Mouse (Mus musculus) telencephalon, adult 2 months (tissue): ENCODE measurements around the gene Dupd1.

Experiments
- DNase-seq: peaks from one replicate; pipeline ENCODE4 v3.0.0-alpha.2; 2011; ENCODE audit warnings: low read depth, low spot score

Gene Dupd1

DNA sequence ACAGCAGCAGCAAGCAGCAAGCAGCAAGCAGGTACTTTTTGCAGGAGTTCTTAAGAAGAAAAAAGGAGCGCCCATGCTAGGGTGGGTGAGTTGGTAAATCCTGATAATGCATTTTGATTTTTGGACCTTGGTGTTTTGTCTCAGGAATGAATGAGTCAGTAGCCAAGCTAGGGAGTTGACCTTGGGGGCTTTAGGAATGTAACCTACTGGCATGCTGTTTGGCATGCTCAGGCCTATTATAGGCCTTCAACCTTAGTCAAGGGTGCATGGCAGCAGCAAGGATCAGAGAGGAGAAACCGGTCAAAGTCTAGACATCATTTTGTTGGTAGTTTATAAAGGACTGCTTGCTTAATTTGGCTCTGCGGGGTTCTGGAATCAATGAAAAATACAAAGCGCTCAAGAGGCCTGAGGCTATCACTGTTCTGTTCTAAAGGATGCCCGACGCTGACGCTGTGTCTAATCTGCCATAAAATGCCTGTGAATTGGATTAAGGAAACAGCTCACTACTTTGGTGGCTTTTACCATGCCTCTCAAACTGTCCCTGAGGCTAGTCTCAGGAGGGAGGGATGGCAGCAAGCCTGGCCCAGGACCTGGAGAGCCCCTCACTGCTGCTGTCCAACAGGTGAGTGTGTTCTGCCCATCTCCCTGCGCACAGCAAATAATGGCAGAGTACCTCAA, 7.8 kb upstream of the Dupd1 start:
- no peak for DNase-seq

DNA sequence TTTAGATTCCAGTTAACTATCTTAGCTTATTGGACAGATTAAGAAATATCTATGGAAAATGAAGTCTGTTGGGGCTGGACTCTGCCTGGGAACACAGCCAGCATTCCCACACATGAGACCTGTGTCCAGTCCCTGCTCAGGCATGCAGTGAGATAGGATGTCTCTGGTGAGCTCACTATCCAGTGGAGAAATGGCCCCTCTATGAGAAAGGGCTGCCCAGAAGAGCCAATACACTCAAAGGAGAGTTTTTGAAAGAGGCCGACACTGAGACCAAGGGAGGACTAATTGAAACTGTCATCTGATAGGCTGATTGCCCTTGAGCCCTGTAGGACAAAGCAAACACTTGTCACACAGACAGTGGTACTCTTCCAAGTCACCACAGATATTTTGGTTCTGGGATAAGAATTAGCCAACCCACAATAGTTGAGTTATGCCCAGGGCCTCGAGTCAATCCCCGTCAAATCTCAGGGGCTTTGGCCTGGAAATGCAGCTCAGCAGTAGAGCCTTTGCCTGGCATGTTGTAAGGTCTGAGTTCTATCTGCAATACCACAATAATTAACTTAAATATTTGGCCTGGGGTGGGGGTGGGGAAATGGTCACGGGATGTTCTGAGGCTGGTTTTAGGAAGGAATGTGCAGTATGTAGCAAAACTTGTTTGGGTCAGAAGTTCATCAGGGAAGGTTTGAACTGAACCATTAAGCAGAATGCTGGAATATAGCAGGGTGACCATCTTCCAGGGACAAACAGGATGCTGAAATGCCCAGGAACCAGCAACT, 6.2 kb upstream of the Dupd1 start:
- no peak for DNase-seq

DNA sequence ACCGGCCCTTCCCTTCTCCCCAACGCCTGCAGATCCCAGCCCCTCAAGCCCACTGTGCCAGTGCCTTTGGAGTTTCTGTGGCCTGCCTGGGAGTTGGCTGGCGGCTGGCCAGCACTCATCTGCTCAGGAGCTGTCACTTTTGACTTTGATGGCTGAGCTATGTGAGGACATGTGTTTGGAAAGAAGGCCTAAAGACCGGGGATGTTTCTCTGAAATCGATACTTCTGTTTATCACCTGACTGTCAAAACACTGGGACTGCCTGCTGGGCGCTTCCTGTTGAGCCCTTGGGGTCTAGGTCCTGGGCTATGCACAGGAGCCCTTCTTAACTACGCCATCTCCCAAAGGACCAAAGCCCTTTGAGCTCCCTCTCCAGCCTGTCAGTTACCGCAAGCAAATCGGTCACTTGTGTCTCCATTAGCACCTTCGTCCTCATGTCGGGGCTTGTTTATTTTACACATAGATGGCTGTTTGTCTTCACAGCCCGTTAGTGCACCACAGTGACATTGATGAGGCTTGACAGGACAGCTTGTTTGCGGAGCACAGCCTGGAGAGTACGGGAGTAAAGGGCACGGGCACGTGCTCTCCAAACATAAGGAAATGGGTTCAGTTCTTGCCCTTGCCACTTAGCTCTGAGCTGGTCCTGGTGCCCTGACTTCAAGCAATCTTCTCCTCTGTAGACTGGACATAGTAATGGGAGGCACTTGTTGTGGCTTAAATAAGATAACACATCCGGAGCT, 5.4 kb upstream of the Dupd1 start:
- DNase-seq = no peak

DNA sequence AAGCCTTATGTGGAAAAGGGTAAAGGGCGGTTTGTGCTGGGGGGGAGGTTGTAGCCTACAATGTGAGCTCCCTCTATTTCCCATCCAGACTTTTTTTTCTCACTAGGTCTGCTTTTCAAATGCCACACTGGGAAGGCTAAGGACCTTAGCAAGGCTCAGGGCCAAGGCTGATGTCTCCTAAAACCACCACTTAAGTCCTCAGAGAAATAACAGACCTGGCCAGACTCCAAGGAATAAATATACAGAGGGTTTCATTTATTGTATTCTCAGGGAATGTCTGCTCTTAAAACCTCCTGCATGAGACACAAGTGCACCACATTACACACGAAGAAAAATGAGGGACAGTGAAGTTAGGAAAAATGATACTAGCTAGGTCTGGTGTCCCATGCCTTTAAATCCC, 3.1 kb downstream of the Dupd1 start:
- DNase-seq = no peak

DNA sequence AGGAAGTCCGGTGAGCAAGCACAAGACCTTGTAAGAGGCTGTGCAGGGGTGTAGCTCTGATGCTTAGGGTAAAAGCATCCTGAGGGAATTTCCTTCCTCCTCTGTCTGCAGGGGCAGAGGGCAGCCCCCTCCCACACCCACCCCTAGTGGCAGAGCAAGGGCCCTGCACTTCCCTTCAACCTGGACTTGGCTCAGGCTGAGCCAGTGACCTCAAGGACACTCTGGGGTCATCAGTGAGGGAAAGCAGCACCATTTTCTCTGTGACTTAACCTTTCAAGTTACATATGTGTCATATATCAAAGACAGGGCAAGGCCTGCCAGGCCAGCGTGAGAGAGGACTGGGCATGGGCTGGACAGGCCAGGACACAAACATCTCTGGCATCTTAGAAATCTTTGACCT, 4.8 kb downstream of the Dupd1 start:
- DNase-seq = no peak

DNA sequence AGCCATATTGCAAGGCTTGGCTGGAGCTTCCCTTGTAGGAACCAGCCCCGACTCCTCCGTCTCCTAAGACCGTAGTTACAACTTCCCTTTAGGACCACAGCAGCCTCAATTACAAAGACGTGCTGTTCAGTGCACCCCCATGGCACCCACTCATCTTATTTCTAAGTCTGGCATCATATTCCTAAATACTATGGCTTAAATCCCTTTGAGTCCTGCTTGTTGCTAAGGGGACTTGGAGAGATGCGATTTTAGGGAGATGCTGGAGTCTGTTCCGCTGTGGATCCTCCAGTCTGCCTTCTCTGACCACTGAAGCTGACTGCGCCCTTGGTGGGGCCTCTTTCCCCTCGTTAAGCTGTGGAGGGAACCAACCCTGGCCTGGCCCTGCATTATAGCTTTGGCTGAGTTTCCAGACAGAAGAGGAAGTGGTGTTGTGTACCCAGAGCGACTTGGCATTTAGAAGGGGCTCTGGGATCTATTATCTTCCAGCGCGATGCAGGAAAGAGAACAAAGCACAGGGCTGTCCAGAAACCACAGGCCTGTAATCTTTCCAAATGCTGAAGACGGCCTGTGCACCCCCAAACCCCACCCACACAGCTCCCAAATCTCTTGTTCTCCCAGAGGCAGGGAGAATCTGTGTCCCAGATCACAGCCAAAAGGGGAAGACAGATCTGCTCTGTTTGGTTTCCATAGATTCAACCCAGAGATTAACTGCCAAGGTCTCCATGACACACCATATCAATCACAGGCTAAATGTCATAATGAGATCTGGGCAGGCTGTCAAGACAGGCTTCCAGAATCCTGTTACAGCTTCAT, 7.4 kb downstream of the Dupd1 start:
- no peak for DNase-seq

DNA sequence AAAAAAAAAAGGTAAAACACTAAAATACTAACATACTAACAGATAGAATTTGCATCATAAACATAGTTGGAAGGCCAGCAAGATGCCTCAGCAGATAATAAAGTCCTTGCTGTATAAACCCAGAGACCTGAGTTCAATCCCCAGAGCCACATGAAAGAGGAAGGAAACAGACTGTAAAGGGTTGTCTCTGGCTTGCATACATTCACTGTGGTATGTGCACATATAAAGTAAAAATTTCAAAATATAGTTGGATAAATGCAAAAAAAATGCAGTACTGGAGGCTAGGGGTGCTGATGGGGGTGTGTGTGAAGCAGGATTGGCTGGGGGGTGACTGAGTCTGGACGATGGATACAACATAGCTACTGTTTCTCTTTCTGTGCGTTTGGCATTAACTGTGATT, 8.9 kb downstream of the Dupd1 start:
- no peak for DNase-seq

DNA sequence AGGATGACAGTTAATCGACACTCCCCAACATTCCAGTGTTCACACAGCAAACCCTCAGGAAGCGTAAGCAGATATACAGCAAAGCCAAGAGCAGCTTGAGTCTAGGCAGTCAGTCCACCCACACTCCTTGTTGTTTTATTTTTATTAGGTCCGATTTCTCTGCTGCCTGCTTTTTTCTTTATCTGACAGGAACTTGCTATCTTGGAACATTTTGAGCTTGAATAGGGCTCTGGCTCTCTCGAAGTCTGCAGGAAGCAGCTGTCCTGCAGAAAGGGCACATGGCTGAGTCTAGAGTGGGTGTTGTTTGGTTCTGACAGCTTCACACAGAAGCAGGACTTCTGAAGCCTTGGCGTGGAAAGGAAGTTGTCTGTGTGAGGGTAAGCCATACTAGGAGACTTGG, 11.1 kb downstream of the Dupd1 start:
- no peak for DNase-seq

DNA sequence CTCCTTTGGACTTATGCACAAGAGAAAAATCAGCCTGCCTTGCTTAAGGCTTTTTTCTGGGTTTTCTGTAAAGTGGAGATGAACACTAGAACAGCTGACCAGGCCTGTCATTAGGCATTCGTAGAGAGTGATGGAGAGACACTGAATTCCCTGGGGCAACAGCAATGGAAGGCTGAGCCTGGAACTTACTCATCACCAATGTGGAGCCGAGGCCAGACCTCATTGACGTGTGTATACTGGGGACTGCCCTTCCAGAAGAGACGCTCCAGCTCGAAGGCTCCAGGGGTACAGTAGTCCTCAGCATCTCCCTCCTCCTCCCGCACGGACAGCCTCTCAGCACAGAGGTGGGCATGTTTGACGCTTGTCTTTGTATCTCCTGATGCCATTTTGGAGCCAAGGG, 11.7 kb downstream of the Dupd1 start:
- DNase-seq = no peak

DNA sequence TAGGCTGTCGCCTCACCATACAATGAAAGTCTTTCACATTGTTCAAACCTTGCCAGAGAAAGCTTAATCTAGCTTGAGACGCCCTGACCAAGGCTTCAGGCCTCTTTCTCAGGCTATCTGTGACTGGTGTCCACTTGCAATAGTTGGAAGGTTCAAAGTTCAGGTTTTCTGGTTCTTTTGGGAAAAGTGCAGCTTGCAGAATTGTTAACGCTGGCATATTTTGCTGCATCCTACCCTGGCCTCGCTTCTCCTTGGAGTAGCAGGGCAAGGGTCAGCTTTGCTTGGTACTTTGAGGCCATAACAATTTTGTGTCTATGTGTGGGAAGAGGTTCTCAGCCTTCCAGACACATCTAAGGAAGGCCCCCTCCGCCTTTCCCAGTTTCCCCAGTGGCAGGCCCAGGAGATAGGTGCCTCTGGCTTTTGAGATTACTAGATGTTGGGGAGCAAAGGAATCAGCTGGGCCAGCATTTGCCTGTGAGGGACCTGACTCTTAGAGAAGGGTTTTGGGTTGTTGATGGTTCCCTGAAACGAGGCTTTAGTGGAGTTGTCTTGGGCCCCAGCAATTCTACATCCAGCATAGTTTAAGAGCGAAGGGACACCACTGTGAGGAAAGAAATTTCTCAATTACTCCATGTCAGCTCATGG, 18.1 kb downstream of the Dupd1 start:
- no peak for DNase-seq

DNA sequence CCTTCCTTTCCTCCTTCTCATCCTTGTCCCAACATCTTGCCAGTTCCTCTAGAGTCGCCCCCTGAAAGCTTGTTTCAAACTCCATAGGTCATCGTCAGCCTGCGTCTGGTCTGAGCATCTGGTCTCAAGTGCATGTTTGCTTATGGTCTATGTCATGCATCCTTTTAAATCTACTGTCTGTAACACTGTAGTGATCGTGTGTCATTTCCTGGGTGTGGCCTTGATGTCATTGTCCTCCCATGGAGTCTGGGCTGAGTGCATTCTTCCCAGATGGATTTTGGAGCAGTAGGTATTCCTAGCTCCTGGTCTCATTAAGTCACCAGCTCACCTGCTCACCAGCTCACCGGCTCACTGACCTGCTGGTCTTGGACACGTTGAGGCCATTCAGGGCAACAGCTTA, 19.4 kb downstream of the Dupd1 start:
- no peak for DNase-seq

DNA sequence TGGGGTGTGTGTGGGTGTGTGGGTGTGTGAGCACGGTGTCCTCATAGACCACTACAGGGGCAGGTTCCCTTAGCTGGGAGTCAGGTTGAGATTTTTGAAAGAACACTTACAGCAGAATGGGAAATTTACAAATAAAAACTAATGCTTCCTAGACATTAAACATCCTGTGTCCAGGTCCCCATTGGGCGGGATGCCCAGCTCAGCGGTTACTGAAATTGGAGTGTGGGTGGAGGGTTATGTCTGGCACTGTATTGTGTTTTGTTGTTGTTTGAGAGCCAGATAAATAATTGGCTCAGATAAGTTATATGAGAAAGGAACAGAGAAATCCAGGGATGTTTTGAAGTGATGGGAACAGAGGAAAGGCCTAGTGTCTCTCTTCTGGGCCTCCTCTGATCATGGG, 23.3 kb downstream of the Dupd1 start:
- DNase-seq = no peak

DNA sequence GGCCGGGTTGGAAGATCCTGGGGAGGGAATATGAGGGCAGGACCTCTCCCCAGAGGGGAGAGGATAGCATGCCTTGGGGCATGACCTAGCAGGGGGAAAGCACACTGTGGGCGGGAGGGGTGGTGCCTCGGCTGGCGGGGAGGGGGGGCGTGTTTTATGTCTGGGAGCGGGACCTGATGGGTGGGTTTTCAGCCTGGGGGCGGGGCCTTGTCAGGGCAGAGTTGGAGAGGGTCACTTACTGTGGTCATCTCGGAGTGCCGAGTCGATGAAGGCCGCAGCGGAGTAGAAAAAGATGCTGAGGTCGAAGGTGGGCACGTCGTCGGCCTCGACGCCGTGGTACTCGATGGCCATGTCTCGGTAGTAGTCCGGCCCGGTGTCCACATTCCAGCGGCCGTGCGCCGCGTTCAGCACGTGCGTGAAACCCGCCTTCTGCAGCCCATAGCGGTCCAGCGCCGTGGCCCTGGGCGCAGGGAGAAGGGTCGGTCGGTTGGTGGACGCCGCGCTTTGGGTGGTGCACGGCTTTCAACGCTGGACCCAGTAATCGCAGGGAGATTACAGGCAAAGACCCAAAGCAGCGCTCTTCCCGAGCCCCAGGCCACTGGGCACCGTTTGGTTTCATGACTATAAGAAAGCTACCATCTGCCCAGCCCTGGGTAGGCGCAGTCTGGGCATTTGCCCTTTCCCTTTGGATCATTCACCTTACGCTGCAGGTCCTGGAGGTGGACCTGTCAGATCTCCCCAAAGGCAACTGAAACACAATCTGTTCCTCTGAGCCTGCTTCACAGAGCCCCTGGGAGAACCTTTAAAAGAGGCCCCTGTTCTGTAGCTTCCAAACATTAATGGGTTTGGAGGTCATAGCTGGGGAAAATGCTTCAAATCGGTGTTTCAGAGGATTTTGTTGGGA, 27.7 kb downstream of the Dupd1 start:
- DNase-seq = no peak

DNA sequence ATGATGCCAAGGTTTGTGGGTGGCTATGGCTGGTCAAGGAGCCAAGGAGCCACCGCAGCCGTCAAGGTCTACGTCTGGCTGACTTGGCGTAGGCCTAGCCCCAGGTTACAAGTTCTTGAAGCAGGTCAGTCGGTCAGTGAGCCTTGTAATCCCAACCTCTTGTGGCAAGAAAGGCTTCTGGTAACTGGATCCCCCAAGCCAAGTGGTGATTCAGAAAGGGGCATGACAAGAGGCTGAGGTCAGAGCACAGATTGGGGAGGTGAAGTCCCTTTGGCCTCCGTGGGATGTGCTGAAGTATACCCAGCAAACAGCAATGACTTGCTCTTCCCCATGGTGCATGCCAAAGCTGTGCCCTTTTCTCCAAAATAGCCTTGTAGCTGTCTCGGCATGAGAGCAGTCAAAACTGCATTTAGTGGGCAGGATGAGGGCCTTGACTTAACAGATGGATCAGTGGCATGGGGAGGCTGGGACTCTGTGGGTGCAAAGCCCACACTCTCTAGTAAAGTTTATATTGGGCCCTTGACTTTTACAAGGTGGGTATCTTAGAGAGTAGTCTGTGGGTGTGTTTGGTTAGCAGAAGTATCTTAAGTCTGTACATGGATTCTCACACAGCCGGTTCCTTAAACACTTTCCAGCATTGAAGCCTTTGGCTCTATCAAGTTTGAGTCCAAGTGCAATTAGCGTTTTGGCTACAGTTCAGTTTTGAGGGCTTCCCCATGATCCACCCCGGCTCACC, 28.8 kb downstream of the Dupd1 start:
- DNase-seq = no peak

DNA sequence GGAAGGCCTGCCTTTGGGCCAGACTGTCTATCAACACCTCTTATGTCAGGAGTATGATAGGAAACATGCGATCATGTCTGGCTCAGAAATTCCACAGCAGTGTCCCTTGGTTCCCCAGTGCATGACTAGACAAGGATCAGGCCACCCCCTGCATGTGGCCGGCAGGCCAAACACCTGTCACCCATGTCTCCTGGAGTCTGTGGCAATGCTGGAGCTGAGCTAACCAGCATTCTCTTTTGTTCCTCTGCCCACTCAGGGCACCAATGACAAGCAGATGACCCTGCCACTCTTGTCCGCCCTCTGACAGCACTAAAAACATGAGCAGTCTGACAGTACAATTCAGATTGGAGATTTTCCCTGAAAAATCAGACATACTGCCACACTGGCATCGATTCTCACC, 30.5 kb downstream of the Dupd1 start:
- no peak for DNase-seq

DNA sequence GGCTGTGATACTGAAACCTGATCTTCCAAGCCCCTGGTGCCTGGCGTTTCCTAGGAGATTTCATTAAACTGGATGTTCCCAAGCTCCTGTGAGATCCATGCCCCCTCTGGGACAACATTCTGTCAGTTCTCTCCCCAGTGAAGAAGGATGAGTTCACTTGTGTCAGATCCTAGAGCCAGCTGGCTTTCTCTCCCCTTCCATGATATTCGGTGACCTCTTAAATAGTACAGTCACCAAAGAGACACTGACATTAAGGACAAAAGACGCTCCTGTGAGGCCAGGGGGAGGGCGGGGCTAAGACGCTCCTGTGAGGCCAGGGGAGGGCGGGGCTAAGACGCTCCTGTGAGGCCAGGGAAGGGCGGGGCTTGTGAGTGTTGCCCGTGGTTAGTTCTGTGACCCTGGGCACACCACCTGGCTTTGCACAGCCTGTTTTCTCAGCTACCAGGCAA, 31.7 kb downstream of the Dupd1 start:
- DNase-seq = no peak

DNA sequence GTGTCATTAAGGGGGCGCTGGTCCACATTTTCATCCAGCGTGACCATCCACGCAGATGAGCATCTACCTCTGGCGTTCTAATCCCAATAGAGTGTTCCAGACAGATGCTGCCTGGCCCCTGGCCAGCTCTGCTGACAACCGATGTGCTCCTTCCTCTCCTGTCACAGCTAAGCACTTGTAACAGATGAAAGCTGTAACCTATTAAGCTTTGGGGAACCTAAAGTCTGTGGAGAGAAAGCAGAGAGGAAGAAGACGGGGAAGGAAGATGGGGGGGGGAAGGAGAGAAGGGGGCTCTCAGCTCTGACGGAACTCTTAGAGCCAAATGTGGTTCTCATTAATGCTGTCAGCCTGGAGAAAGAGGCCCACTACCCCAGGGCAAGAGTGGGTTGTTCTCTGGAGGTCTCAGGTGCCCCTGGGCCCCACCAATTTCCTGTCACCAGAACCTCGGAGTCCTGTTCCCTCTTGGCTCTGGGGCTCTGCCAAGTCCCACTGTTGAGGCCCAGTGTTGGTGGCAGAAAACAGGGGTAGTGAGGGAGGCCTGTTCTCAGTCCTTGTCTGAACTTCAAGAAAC, 34.7 kb downstream of the Dupd1 start:
- no peak for DNase-seq

DNA sequence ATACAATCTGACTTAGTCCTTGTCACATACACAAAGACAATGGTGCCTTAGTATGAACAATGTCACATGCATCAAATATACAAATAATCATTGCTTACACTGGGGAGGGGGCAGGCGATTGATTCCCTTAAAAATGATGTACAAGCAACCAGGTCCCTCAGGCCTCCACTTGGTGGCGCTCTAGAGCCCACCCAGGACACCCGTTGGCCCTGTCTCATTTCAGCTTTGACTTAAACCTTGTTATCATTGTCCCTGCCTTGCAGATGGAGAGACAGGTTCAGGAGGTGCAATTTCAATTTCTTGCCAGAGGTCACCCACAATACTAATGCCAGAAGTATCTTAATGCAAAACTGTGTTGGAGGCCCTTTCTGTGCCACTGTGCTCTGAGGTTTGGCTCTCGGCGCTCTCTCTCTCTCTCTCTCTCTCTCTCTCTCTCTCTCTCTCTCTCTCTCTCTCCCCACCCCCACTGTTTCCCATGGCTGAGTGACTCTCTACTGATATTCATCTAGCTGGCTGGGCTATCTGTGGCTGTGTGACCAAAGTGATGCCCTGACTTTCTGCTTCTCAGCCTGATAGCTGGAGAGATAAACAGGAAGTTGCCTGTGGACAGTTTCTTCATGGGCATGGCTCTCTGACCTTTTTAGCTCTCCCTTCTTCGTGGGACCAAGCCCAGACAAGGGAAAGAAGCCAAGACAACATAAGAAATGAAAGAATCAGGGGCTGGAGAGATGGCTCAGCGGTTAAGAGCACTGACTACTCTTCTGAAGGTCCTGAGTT, 35.7 kb downstream of the Dupd1 start:
- no peak for DNase-seq
